Mouse (Mus musculus) G1E (cell line): Measurements from ENCODE around the gene Olfr231.

Source experiments
- GATA1 ChIP-seq: IDR thresholded peaks from 2 replicates; pipeline ENCODE4 v1.6.1; 2012; ENCODE audit warnings: borderline replicate concordance, low read length, inconsistent platforms, mixed read lengths
- TAL1 ChIP-seq: conservative IDR thresholded peaks from 2 replicates; pipeline ENCODE4 v1.6.1; 2012; ENCODE audit warnings: low read depth, low read length, inconsistent platforms, mixed read lengths

DNA sequence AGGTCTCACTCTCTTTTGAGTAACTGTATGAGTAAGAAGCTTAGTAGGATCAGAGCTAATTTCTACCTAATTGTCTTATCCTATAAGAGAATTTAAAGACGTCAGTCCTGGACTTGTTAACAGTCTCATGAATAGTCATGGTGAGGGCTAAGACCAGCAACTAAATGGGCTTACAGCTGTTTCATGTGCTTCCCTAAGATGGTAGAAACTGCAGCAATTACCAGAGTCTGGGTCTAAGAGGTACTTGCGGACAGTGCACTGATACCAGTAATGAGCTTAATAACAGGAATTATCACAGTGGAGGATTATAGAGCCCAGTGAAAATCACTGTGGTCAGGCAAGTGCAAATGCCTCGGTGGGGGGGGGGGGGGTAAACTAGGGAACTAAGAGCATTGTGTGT is 11.0 kb upstream of the Olfr231 start:
- TF ChIP-seq TAL1 (no peak), GATA1 (no peak)
